Mouse (Mus musculus): ENCODE measurements around the gene Pgs1. TPM values are rescaled to one million over a fixed set of nuclear protein-coding genes. Genes with fewer than 3 reads are reported as not detected.

Gene Pgs1
- polyA plus RNA-seq, 1 experiment, result 89.1 TPM

DNA sequence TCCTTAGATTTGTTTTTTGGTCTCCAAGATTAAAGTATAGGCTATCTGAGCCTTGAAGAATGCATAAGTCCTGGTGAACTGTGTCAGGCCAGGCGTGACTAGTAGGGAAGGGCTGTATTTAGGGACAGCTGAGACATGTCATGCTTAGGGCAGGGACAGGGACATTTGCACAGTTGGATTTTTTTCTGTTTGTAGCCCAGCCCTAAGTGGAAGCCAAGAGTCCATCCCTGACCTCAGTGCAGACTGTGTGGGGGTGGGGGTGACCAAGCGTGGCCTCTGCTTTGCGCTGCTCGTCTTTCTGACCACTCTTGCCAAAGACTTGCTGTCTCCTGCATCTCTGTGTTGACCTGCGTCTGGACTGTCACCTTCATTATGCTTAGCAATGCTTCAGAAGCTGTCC, 18.1 kb downstream of the Pgs1 start:
- H3K4me3 ChIP-seq (ENCODE audit: control insufficient read depth, insufficient read depth, low read length), result no peak overlapping the region
- DNase-seq, result no peak
- WGBS, result 92% methylated on average over 5 of the region's 5 CpGs
- peaks cover 12% of the 10 kb centered on the region for H3K4me1 ChIP-seq (replicated peaks; ENCODE audit: control insufficient read depth, insufficient read depth, low read length)
- peaks cover 64% of the 10 kb centered on the region for H3K36me3 ChIP-seq (ENCODE audit: control insufficient read depth, insufficient read depth, low read length)
- H3K27me3 ChIP-seq (ENCODE audit: control insufficient read depth, insufficient read depth, low read length), result no peaks in the 10 kb centered on the region
- no peak overlapping the region for H3K27ac ChIP-seq (ENCODE audit: control insufficient read depth, insufficient read depth, low read length)
- no peak for TF ChIP-seq CTCF (IDR thresholded peaks at IDR 0.05; ENCODE audit: borderline replicate concordance, control insufficient read depth, extremely low read depth, insufficient read depth, low read length, poor library complexity)
- no peak for TF ChIP-seq POLR2A (IDR thresholded peaks at IDR 0.05; ENCODE audit: control insufficient read depth, extremely low read depth, insufficient read depth, low read length, poor library complexity)

- Histone ChIP-seq H3K27me3 (ENCODE audit: control insufficient read depth, insufficient read depth, low read length) (no peaks in the 10 kb centered on the region), H3K4me1 (replicated peaks; ENCODE audit: control insufficient read depth, insufficient read depth, low read length) (peaks cover 12% of the 10 kb centered on the region), H3K4me3 (ENCODE audit: control insufficient read depth, insufficient read depth, low read length) (no peak overlapping the region), H3K36me3 (ENCODE audit: control insufficient read depth, insufficient read depth, low read length) (peaks cover 39% of the 10 kb centered on the region), H3K27ac (ENCODE audit: control insufficient read depth, insufficient read depth, low read length) (no peak overlapping the region)
- WGBS, result 67% methylated on average over 8 of the region's 8 CpGs
- DNase-seq, result no peak
- TF ChIP-seq POLR2A (IDR thresholded peaks at IDR 0.05; ENCODE audit: control insufficient read depth, extremely low read depth, insufficient read depth, low read length, poor library complexity) (no peak), CTCF (IDR thresholded peaks at IDR 0.05; ENCODE audit: borderline replicate concordance, control insufficient read depth, extremely low read depth, insufficient read depth, low read length, poor library complexity) (no peak)
Observed at GRCm38 (mm10) chr11:118007460-118008143, 21.5 kb downstream of the Pgs1 start.

DNA sequence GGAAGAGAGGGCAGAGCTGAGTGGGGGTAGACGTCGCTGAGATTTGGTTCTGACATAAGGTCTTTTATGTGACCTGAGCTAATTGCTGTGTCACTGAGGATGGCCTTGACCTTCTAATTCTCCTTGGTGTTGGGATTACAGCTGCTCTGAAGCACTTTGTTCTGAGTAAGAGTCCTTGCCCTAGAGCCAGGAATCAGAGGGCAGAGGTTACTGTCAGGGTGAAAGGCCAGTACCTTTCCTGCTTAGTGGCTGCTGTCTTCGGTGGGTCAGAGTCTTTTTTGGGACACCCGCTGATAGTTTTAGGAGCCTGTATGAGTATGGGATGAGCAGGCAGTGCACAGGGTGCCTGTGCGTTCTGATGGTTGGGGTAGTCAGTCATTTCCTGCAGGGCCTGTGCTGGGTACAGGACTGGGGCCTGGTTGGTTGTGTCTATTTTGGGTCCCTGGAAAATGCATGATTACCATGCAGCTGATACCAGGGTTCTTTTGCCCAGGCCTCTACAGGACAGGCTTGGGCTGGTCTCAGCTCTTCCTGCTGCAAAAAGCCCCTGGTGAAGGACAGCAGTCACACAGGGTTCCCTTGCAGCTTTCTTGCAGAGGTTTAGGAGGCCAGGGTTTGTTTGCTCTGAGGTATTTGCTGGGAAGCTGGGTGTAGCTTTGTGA, 22.2 kb downstream of the Pgs1 start:
- Histone ChIP-seq H3K4me1 (replicated peaks; ENCODE audit: control insufficient read depth, insufficient read depth, low read length) (peaks cover 17% of the 10 kb centered on the region), H3K27me3 (ENCODE audit: control insufficient read depth, insufficient read depth, low read length) (no peaks in the 10 kb centered on the region), H3K36me3 (ENCODE audit: control insufficient read depth, insufficient read depth, low read length) (peaks cover 35% of the 10 kb centered on the region), H3K4me3 (ENCODE audit: control insufficient read depth, insufficient read depth, low read length) (no peak overlapping the region), H3K27ac (ENCODE audit: control insufficient read depth, insufficient read depth, low read length) (no peak overlapping the region)
- no peak for DNase-seq
- TF ChIP-seq CTCF (IDR thresholded peaks at IDR 0.05; ENCODE audit: borderline replicate concordance, control insufficient read depth, extremely low read depth, insufficient read depth, low read length, poor library complexity) (no peak), POLR2A (IDR thresholded peaks at IDR 0.05; ENCODE audit: control insufficient read depth, extremely low read depth, insufficient read depth, low read length, poor library complexity) (no peak)
- WGBS, result 85% methylated on average over 5 of the region's 5 CpGs

DNA sequence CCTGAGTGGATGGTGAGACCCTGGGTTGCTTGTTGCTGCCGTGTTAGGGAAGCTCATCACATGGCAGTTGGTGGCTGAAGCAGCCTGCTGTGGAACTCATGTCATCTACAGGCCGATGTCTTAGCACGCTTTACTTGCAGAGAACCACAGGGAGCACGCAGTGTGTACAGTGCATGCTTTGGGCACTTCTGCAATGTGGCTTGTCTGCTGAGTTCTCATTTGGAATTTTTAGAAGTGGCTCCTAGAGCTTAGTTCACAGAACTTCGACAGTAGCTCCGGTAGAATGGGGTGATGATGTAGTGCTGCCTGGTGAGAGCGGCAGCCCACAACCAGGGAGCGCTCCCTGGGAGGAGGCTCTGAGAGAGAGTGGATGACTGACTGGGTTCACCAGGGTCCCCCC, 22.8 kb downstream of the Pgs1 start:
- DNase-seq, result no peak
- peaks cover 22% of the 10 kb centered on the region for H3K4me1 ChIP-seq (replicated peaks; ENCODE audit: control insufficient read depth, insufficient read depth, low read length)
- WGBS, result 98% methylated on average over 8 of the region's 8 CpGs

DNA sequence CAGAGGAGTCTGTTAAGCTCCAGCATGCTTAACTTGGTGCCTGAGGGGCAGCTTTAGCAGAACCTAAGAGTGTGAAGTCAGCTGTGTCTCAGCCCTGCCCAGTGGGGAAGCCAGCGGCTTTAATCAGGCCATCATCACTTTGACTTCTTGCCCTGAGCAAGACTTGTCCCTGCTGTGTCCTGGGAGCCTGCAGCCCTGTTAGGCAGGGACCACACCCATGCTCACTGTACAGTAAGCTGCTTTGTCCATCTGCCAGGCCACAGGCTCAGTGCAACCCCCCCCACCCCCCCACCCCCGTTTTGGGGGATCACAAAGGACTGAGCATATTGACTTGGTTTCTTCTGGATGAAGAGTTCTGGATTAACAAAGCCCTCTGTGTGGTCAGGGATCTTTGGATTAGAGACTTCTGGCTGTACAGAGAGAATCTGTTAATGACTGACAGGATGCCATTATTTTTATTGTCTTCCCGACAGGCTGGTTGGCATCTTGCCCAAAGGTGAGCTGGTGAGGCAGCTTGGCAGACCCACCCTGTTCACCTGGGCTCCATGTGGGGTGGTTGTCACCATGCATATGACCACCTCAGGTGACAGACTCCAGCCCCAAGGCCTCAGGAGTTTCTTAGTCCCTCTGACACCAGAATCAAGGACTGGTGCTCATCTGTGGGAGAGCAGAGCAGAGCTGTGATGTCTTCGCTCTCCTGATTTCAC, 23.9 kb downstream of the Pgs1 start:
- Histone ChIP-seq H3K36me3 (ENCODE audit: control insufficient read depth, insufficient read depth, low read length) (peaks cover 17% of the 10 kb centered on the region), H3K4me3 (ENCODE audit: control insufficient read depth, insufficient read depth, low read length) (no peak overlapping the region), H3K4me1 (replicated peaks; ENCODE audit: control insufficient read depth, insufficient read depth, low read length) (peaks cover 33% of the 10 kb centered on the region), H3K27ac (ENCODE audit: control insufficient read depth, insufficient read depth, low read length) (no peak overlapping the region), H3K27me3 (ENCODE audit: control insufficient read depth, insufficient read depth, low read length) (no peaks in the 10 kb centered on the region)
- 88% methylated on average over 4 of the region's 4 CpGs for WGBS
- no peak for TF ChIP-seq POLR2A (IDR thresholded peaks at IDR 0.05; ENCODE audit: control insufficient read depth, extremely low read depth, insufficient read depth, low read length, poor library complexity)
- no peak for TF ChIP-seq CTCF (IDR thresholded peaks at IDR 0.05; ENCODE audit: borderline replicate concordance, control insufficient read depth, extremely low read depth, insufficient read depth, low read length, poor library complexity)
- DNase-seq, result no peak

More for the DNA sequence above, 22.8 kb downstream of the Pgs1 start:
- Histone ChIP-seq H3K4me3 (ENCODE audit: control insufficient read depth, insufficient read depth, low read length) (no peak overlapping the region), H3K27me3 (ENCODE audit: control insufficient read depth, insufficient read depth, low read length) (no peaks in the 10 kb centered on the region), H3K36me3 (ENCODE audit: control insufficient read depth, insufficient read depth, low read length) (peaks cover 29% of the 10 kb centered on the region), H3K27ac (ENCODE audit: control insufficient read depth, insufficient read depth, low read length) (no peak overlapping the region)
- TF ChIP-seq CTCF (IDR thresholded peaks at IDR 0.05; ENCODE audit: borderline replicate concordance, control insufficient read depth, extremely low read depth, insufficient read depth, low read length, poor library complexity) (no peak), POLR2A (IDR thresholded peaks at IDR 0.05; ENCODE audit: control insufficient read depth, extremely low read depth, insufficient read depth, low read length, poor library complexity) (no peak)

DNA sequence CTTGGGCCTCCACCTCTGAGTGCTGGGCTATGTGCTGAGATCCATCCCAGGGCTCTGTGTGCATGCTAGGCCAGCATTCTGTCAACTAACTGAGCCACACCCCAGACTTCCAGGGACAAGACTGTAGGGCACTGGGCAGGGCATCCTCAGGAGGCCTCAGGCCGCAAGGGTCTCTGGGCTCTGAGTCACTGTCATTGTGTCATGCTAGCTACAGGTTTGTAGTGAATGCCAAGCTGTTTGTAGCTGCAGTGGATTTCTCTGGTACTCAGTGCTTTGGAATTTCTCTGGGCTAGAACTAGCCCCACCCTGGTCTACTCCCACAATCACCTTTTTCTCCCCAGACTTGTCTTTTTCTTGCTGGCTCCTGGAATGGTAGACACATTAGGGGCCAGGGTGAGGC, 26.5 kb downstream of the Pgs1 start:
- H3K27ac ChIP-seq (ENCODE audit: control insufficient read depth, insufficient read depth, low read length), result no peak overlapping the region
- WGBS, result 100% methylated on average over 1 of the region's 1 CpGs
- no peak overlapping the region for H3K4me3 ChIP-seq (ENCODE audit: control insufficient read depth, insufficient read depth, low read length)
- no peak for DNase-seq
- TF ChIP-seq POLR2A (IDR thresholded peaks at IDR 0.05; ENCODE audit: control insufficient read depth, extremely low read depth, insufficient read depth, low read length, poor library complexity) (no peak), CTCF (IDR thresholded peaks at IDR 0.05; ENCODE audit: borderline replicate concordance, control insufficient read depth, extremely low read depth, insufficient read depth, low read length, poor library complexity) (no peak)
- no peaks in the 10 kb centered on the region for H3K27me3 ChIP-seq (ENCODE audit: control insufficient read depth, insufficient read depth, low read length)
- peaks cover 48% of the 10 kb centered on the region for H3K4me1 ChIP-seq (replicated peaks; ENCODE audit: control insufficient read depth, insufficient read depth, low read length)
- no peaks in the 10 kb centered on the region for H3K36me3 ChIP-seq (ENCODE audit: control insufficient read depth, insufficient read depth, low read length)

Data from thymus, adult 2 months (tissue).